Mouse (Mus musculus) liver, embryonic 16.5 days (tissue): Measurements from ENCODE around the gene Kbtbd2. TPM values are rescaled to one million over a fixed set of nuclear protein-coding genes. Genes with fewer than 3 reads are reported as not detected.

Experiments
- ATAC-seq: fragments of 200-750 bp; cut with Nextera tagmentation; 2 replicates; pipeline ENCODE4 v1.8.0; 2017; ENCODE audit warnings: low read depth, mild to moderate bottlenecking, moderate number of reproducible peaks, moderate library complexity
- H3K27ac ChIP-seq: fragments of 300-500 bp; sonication (generic); 2 replicates; pipeline ENCODE4 v1.5.1; 2014; ENCODE audit warnings: mild to moderate bottlenecking, low read length
- H3K27me3 ChIP-seq: fragments of 300-500 bp; sonication (generic); 2 replicates; pipeline ENCODE4 v1.6.1; 2014; ENCODE audit warnings: low read depth, low read length, mixed read lengths; ENCODE audit not compliant: control insufficient read depth, insufficient read depth
- H3K36me3 ChIP-seq: fragments of 300-500 bp; sonication (generic); 2 replicates; pipeline ENCODE4 v1.6.1; 2014; ENCODE audit warnings: mild to moderate bottlenecking; ENCODE audit not compliant: control insufficient read depth, insufficient read depth
- H3K4me1 ChIP-seq: fragments of 300-500 bp; sonication (generic); 2 replicates; pipeline ENCODE4 v1.6.1; 2014; ENCODE audit warnings: low read depth, low read length, mixed read lengths; ENCODE audit not compliant: control insufficient read depth
- H3K4me2 ChIP-seq: fragments of 300-500 bp; sonication (generic); 2 replicates; pipeline ENCODE4 v1.6.1; 2014; ENCODE audit warnings: low read depth, low read length, mixed read lengths
- H3K4me3 ChIP-seq: fragments of 300-500 bp; sonication (generic); 2 replicates; pipeline ENCODE4 v1.5.1; 2014; ENCODE audit warnings: low read depth, mild to moderate bottlenecking, low read length
- H3K9ac ChIP-seq: fragments of 300-500 bp; sonication (generic); 2 replicates; pipeline ENCODE4 v1.6.1; 2014; ENCODE audit warnings: low read depth, low read length
- H3K9me3 ChIP-seq: fragments of 300-500 bp; sonication (generic); replicated peaks from 2 replicates; pipeline ENCODE4 v1.6.1; 2016; ENCODE audit warnings: low read length; ENCODE audit not compliant: control insufficient read depth
- WGBS: fragments of 180-500 bp; shearing (Covaris S2); extraction: QIAGEN DNeasy Blood & Tissue Kit; methylation state at CpG from one replicate; pipeline ENCODE4 v1.1.7; 2014; ENCODE audit not compliant: insufficient replicate concordance; 5-methylcytosine and 5-hydroxymethylcytosine counted together
- polyA plus RNA-seq: library from polyadenylated mRNA; unstranded; fragments of >200 nt; fragmentation: Nextera tagmentation; extraction: Ambion mirVana; gene quantifications from 2 replicates; pipeline ENCODE4 v1.2.1, GENCODE M21; 2015

The Kbtbd2 gene
- polyA plus RNA-seq, 1 experiment from 2014 or later = 14.6 TPM

DNA sequence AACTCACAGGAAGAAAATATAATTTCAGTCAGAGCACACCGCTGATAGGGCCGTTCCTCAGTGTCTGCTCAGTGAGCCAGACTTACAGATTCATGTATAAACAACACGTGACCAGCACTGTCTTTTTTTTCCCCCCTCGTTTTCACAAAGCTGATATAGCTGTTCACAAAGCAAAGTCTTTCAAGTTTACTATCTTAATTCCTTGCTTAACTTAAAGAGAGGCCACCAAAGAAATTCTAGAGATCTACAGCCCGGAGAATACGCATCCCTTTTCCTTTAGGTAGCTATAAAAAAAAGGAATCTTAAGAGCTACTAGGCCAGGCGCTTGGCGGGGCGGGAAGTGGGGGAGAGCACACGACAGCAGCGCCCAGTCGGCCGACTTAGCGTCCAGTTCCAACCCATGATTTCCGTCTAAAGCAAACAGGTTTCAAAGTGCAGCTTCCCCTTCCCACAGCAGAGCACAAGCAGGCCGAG is 908 bp downstream of the Kbtbd2 start:
- under 1% methylated on average over 16 of the region's 16 CpGs for WGBS
- Histone ChIP-seq H3K36me3 (no peaks in the 10 kb centered on the region), H3K9me3 (no peaks in the 10 kb centered on the region), H3K4me1 (peaks cover 30% of the 10 kb centered on the region), H3K27ac (peak overlapping the region; percentile 99), H3K4me3 (peak overlapping the region; percentile 89), H3K4me2 (peak overlapping the region; percentile 93), H3K27me3 (no peaks in the 10 kb centered on the region), H3K9ac (peak overlapping the region; percentile 95)
- peak; percentile 24; the same call in 1 of the 2 replicates for ATAC-seq

DNA sequence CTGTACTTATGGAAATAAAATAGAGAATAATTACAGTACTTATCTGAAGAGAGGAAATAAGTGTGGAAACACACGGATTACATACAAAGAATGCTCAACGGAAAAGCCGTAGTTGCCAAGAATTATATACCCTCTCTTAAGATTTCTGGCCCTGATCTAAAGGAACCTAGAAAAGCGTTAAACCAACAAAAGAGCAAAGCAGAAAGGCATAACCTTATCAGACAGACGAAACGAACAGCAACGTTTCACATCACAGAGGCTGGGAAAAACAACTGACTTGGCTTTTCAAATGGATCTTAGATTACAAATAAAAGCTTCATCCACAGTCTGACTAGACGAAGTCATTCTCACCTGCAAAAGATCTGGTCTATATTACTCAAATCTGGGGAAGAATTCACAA is 1.4 kb downstream of the Kbtbd2 start:
- H3K4me1 ChIP-seq = peaks cover 30% of the 10 kb centered on the region
- 2% methylated on average over 8 of the region's 8 CpGs for WGBS

DNA sequence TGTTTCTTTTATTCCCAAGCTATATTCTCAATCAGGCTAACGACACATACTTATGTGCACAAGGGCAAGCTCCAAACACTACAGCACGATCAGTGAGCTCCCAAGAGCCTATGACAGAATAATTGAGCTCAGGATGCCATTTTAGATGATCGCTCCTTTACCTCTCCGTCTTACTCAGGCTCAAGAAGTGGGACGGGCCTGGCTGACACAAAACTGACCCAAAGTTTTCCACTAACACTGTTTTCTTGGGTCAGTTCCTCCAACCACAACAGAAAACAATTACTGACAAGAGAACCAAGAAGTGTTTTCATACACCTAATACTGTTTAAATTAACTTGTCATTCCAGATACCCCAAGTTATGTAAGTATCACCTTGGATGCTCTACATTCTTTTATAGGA is 2.8 kb downstream of the Kbtbd2 start:
- Histone ChIP-seq H3K4me2 (peak overlapping the region; percentile 93), H3K9me3 (no peaks in the 10 kb centered on the region), H3K36me3 (no peaks in the 10 kb centered on the region), H3K4me3 (peak overlapping the region; percentile 89), H3K4me1 (peaks cover 36% of the 10 kb centered on the region), H3K27me3 (no peaks in the 10 kb centered on the region), H3K9ac (peak overlapping the region; percentile 26; the same call in 1 of the 2 replicates), H3K27ac (no peak overlapping the region)
- WGBS = 83% methylated on average over 5 of the region's 5 CpGs
- ATAC-seq = no peak

More for the DNA sequence above, 1.4 kb downstream of the Kbtbd2 start:
- Histone ChIP-seq H3K4me2 (peak overlapping the region; percentile 93), H3K9ac (peak overlapping the region; percentile 95), H3K36me3 (no peaks in the 10 kb centered on the region), H3K9me3 (no peaks in the 10 kb centered on the region), H3K4me3 (peak overlapping the region; percentile 89), H3K27me3 (no peaks in the 10 kb centered on the region), H3K27ac (peak overlapping the region; percentile 99)
- no peak for ATAC-seq

DNA sequence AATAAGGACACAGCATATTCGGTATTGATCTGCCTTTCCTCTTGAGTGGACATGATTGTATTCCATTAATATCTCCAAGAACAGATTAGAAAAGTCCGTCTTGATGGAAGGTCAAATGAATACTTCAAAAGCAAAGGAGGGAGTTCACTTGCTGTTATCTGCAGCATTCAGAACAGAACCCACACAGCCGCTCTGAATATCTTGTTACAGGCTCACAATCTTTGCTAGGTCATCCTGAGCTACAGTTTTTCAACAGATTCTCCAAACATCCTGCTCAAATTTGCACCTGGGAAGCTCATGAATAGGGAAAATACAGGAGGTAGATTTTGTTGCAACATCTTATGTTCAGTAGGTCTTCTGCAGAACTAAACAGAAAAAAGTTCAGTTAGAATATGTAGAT is 8.3 kb downstream of the Kbtbd2 start:
- H3K9me3 ChIP-seq = no peaks in the 10 kb centered on the region
- H3K36me3 ChIP-seq = peaks cover 4% of the 10 kb centered on the region
- no peaks in the 10 kb centered on the region for H3K27me3 ChIP-seq
- WGBS = 24% methylated on average over 3 of the region's 3 CpGs
- H3K27ac ChIP-seq = no peak overlapping the region
- no peak overlapping the region for H3K9ac ChIP-seq
- ATAC-seq = peak; percentile 62
- H3K4me3 ChIP-seq = no peak overlapping the region
- peaks cover 28% of the 10 kb centered on the region for H3K4me1 ChIP-seq
- no peak overlapping the region for H3K4me2 ChIP-seq

DNA sequence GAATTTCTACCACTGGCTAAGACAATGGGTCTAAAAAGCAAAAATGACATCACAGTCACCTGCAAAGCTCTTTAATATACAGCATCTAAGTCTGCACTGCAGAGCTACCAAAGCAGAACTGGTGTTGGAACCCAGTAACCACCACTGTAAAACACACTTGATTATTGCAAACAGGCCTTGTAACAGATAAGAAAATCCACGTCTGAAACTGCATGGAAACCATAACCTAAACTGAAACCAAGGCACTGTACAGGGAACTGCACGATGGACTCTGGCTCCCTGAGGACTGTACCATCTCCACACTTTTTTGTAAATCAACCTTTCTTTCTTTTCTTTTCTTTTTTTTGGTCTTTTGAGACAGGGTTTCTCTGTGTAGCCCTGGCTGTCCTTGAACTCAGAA is 9.9 kb downstream of the Kbtbd2 start:
- H3K36me3 ChIP-seq = peaks cover 11% of the 10 kb centered on the region
- peaks cover 27% of the 10 kb centered on the region for H3K4me1 ChIP-seq
- H3K9ac ChIP-seq = no peak overlapping the region
- ATAC-seq = no peak
- no peaks in the 10 kb centered on the region for H3K27me3 ChIP-seq
- H3K27ac ChIP-seq = no peak overlapping the region
- no peak overlapping the region for H3K4me3 ChIP-seq
- H3K9me3 ChIP-seq = no peaks in the 10 kb centered on the region
- WGBS = 40% methylated on average over 2 of the region's 2 CpGs
- no peak overlapping the region for H3K4me2 ChIP-seq

DNA sequence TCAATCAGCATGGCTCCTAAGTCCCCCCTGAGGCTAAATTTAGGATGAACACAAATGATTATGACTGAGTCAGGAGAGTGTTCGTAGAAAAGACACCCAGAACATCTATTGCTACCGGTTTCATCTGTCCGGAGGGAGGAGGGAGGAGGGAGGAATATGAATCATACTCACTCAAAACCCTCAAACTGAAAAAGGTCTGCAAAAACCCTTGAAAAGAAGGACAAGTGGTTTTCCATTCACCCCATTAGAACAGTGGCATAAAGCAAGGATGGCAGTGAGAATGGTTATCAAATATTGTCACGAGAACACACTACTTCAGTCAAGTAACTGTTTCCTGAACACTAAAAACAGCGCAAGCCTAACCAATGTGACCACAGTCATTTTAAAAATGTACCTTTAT is 12.5 kb downstream of the Kbtbd2 start:
- Histone ChIP-seq H3K36me3 (peaks cover 22% of the 10 kb centered on the region), H3K4me2 (no peak overlapping the region), H3K9ac (no peak overlapping the region), H3K4me3 (no peak overlapping the region), H3K27me3 (no peaks in the 10 kb centered on the region), H3K4me1 (peaks cover 20% of the 10 kb centered on the region), H3K27ac (no peak overlapping the region), H3K9me3 (no peaks in the 10 kb centered on the region)
- WGBS = 59% methylated on average over 5 of the region's 5 CpGs
- no peak for ATAC-seq

DNA sequence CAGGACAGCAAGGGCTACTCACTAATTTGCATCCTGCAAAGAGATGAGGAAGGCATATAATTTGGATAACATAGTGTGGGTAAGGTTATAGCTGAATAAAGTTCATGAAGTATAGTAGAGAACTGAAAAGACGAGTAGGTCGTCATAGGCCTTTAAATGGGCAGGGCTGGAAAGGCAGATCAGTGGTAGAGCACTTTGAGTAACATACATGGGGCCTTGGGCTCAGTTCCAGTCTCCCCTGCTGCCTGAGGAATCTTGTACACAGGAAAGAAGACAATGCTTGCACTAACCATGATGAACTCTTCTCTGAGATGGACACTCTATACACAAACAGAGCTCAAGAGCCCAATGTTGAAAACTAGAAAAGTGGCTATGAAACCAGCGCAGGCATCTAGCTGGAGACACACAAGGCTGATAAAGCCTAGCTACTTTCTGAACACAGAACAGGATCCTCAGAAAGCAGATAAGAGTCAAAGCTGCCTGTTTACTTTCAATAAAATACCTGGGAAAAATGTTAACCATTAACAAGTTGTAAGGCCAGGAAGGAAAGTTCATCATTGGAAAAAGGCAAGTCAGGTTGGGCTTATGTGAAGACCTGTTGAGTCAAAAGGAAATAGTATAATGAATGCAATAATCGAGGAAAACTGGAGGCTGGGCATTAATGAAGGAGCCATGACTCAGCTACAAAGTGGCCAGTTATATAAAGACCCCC is 13.9 kb downstream of the Kbtbd2 start:
- Histone ChIP-seq H3K27me3 (no peaks in the 10 kb centered on the region), H3K4me3 (no peak overlapping the region), H3K36me3 (peaks cover 36% of the 10 kb centered on the region), H3K4me1 (peaks cover 15% of the 10 kb centered on the region; the same call in 1 of the 2 replicates), H3K27ac (peak overlapping the region; percentile 34), H3K4me2 (no peak overlapping the region), H3K9me3 (no peaks in the 10 kb centered on the region), H3K9ac (no peak overlapping the region)
- ATAC-seq = peak; percentile 56
- WGBS = 52% methylated on average over 4 of the region's 4 CpGs

DNA sequence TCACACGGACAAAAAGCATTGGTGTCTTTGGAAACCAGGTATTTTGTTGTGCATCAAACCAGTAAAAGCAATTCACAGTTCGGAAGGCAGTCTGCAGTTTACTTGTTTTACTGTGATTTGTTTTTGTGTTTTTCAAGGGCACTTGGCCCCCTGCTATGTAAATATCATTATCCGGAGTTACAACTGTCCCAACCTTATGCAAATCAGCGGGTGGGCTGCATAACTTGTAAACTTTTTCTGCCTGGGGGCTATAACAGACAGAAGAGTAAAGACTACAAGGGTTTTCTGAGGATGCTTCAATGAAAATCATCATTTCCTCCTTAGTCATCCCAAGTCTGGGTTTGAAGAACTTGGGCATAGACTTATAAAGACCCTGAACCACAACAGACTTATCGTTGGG is 18.0 kb downstream of the Kbtbd2 start:
- Histone ChIP-seq H3K27ac (no peak overlapping the region), H3K36me3 (peaks cover 41% of the 10 kb centered on the region), H3K4me3 (no peak overlapping the region), H3K27me3 (no peaks in the 10 kb centered on the region), H3K9me3 (no peaks in the 10 kb centered on the region), H3K9ac (no peak overlapping the region), H3K4me1 (peaks cover 7% of the 10 kb centered on the region; the same call in 1 of the 2 replicates), H3K4me2 (no peak overlapping the region)
- no peak for ATAC-seq
- WGBS = 88% methylated on average over 5 of the region's 5 CpGs

DNA sequence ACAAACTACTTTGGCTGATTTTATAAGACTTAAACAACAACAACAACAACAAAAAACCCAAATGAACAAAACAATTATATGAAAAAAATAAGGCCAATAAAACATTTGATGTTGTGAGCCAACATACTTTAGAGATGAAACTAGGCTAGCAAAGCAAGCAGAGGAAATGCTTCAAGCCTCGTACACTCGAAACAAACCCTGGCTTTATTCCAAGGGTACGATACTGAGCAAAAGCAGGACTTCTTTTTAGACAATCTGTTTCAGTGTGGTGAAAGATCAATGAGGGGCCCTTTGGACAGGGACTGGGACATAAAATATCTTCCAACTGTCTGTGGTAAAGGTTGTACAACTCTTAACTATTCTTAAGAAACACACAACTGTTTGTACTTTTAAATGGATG is 21.8 kb downstream of the Kbtbd2 start:
- Histone ChIP-seq H3K9me3 (no peaks in the 10 kb centered on the region), H3K36me3 (peaks cover 30% of the 10 kb centered on the region), H3K4me3 (no peak overlapping the region), H3K4me1 (no peaks in the 10 kb centered on the region), H3K27me3 (no peaks in the 10 kb centered on the region), H3K9ac (no peak overlapping the region), H3K4me2 (no peak overlapping the region), H3K27ac (no peak overlapping the region)
- no peak for ATAC-seq
- 75% methylated on average over 3 of the region's 3 CpGs for WGBS
